Mouse (Mus musculus): ENCODE data around the gene Cfap299.
A peak's percentile ranks its signal among the peaks of the same experiment; 100 is the strongest.
"Not testable (repeated sequence)": the region's sequence is repeated elsewhere in the genome, so short reads cannot be mapped to it uniquely, and the experiment has no call there.

Gene Cfap299

DNA sequence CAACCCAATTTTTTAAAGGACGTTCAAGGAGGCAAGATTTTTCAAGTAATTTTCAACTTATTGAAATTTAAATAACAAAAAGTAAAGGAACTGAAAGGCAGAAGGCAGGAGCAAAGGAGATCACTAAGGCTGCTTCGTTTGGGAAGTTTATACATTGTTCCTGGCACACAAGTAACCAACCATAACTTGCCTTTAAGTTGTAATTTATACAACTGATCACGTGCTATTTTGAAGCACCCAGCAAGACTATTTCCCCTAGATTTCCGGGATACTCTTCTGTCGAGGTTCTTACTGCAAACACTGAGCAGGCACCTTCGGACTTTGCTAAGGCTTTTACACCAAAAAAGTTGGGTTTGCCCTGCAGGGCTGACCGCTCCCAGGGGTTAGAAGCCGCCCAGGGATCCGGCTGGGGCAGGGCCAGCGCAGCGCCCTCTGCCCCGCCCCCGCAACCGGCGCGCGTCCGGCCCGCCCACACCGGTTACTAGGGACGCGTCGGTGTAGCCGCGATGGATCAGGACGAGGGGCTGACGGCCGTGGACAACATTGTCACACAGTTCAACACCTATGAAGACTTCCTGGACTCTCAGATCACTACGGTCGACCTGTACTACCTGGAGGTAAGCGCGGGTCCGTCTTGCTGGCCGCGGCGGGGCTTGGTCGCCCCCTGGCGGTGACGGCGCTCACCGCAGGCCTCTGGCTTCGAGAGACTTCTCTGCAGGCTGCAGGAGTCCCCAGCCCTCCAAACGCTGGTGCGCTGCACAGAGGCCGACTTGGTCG is at the start of gene Cfap299:
TSS of gene Cfap299 (plus strand) at position 457 of the 777 bp plus-strand sequence.
- peak; percentile 87 for DNase-seq (ENCODE audit: low spot score)

- DNase-seq (ENCODE audit: low spot score) = no peak
Measured at GRCm38 (mm10) chr5:98281993-98282392, 47.1 kb upstream of the Cfap299 start.

DNA sequence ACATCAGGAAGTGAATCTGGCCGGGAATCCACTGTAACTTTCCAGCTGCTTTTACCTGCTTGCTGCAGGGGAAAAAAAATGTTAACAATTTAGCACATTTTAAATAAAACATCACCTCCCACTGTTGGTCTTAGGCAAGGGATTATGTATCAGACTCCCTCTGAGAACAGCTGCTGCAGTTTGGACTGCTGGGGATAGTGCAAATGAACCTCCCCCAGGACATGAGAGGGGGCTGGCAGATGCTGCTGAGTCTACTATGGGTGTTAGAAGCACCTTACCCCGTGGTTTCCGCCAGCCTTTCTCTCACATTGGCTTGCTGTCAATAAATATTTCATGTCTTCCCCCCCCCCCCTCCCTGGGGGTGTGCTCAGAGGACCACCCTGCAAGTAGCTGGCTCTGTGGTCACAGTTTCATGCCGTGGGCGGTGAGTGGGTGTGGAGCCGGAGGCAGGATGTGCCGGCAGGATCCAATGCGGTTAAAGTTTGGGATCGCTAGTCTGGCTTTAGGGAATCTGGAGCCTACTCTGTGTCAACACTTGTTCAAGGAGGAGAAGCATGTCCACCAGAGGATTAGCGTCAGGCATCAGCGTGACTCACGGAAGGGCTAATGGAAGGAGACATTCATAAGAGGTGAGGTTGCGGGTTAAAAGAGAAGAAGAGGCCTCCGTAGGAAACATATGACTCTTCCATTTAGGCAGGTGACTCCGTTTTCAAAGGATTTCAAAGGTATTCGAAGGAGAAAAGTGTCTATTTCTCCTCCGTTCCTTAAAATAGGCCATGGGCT is 45.2 kb upstream of the Cfap299 start:
- DNase-seq (ENCODE audit: low spot score) = peak; percentile 37

DNA sequence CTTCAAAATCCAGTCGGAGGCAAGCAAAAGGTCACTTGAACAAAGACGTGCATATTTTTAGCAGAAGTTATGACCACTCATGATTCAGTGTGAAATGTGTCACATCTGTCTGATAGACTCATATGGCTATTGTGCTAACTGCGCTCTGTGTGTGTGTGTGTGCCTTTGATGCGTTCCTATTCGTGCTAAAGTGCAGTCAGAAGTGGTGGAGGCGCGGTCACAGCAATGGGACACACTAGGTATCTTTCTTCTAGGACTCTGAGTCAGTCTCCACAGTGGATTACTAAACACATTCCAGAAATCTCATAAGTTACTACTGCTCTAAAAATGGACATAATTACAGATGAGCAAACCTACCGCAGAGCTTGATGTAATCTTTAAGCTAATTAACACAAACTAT is 38.5 kb upstream of the Cfap299 start:
- DNase-seq (ENCODE audit: low spot score) = no peak

DNA sequence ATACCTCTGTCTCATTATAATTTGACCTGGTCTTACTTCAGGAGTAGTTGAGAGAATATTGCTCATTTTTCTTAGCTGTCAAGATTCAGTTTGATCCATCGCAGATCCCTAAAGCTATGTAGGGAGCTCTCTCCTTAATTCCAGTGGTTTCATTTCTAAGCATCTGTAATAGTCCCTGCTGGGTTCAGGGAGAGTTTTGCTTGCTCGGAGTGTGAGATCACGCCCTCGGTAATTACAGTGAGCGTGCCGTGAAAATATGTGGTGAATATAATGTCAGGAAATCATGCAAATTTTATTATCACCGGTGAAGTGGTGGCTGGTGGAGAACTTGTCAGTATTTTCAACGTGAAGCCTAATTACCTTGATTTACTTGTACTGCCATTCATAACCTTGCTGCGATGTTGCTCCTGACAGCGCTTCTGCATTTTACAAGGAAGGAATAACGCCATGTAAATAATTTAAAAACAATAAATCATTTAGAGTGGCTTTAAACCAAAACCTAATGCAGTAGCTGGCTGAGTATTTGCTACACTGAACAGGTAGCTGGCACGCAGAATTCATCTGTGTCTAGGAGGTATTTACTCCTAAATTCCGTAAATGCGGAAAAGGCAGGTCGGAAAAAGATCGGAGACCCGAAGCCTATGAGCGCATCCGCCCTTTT is 36.6 kb upstream of the Cfap299 start:
- no peak for DNase-seq (ENCODE audit: low spot score)

DNA sequence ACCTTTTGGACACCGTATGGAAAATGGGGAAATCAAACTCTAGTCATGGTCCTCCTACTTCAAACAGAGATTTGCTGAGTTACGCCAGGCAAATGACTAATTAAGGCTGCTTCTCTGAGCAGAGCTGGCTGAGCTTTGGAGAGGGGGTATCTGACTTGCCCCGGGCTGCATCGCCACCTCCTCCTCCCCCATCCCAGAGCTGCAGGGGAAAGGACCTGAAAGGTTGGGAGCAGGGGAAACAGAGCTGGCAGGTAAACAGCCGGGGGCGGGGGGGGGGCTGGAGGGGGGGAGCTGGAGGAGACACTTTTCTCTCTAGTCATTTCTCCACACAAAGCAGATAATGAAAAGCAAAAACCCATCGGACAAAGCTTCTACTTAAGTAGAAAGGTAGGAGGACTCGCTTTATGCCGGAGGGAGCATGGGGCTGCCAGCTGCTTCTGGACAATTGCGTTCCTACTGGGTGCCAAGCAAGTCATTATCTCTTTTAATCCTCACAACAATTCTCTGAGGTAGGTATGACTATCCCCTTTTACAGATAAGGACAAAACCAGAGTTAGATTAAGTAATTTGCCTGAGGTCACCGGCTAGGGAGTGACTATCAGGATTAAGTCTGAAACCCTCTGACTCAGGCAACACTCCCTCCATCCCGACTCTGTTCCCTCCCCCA is 35.9 kb upstream of the Cfap299 start:
- peak; percentile 27 for DNase-seq (ENCODE audit: low spot score)

GRCm38 (mm10) chr5:98300079-98300478 is 29.0 kb upstream of the Cfap299 start:
- DNase-seq (ENCODE audit: low spot score) = no peak

DNA sequence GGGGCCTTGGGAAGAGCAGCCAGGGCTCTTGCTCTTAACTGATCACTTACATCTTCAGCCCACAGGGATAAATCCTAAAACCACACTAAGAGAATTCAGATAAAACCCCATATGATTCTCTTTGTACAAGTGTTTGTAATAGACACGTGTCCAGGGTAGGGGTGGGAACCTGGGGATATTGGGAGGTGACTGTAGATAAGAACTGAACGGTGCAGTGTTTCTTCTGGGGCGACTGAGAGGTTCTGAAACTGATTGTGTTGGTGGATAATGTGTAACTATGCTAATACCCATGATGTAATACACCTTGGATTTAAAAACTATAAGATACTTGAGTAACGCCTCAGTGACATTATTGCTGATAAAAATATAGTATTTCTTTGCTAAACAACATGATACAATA is 23.4 kb upstream of the Cfap299 start:
- DNase-seq (ENCODE audit: low spot score) = no peak

- no peak for DNase-seq (ENCODE audit: low spot score)
Measured at GRCm38 (mm10) chr5:98306528-98306927, 22.6 kb upstream of the Cfap299 start.

DNA sequence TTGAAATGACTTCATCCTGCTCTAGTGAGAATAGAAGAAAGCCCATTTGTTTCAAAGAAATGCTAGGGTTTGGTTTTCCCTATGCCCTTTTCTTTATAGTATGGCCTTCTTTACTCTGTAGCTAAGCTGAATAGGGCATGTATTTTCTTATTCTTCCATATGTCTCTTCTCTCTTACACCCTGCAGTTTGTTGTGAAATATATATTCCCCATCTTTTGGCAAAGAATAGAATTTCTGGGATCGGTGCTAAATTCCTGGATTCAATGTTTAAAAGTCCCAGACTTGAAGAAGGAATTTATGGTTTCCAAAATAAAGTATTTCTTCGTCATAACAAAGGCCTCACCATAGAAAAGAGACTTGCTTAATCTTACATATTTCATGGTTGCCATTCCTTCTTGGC is 2.5 kb upstream of the Cfap299 start:
- DNase-seq (ENCODE audit: low spot score) = no peak

- DNase-seq (ENCODE audit: low spot score) = not testable (repeated sequence)
Measured at GRCm38 (mm10) chr5:98343751-98344150, 14.6 kb downstream of the Cfap299 start.

- DNase-seq (ENCODE audit: low spot score) = peak; percentile 53
Measured at GRCm38 (mm10) chr5:98344581-98344980, 15.5 kb downstream of the Cfap299 start.

DNA sequence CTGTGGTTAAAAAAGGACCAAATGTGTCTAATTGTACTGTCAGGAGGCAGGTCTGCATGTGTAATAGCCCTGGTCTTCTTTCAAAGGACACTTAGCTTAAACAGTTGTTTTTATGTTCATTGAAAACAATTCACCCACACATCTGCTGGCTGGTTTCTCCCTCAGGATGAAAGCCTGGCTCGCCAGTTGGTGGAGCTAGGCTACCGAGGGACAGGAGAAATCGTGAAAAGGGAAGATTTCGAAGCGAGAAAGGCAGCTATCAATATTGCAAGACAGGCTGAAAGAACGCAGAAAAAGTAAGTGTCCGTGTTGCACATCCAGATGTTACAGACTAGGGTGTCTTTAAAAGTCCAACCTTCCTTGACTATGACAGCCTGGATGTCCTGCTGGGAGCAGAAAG is 17.0 kb downstream of the Cfap299 start:
- DNase-seq (ENCODE audit: low spot score) = no peak

- DNase-seq (ENCODE audit: low spot score) = peak; percentile 90
Measured at GRCm38 (mm10) chr5:98348605-98349004, 19.5 kb downstream of the Cfap299 start.

- DNase-seq (ENCODE audit: low spot score) = no peak
Measured at GRCm38 (mm10) chr5:98359912-98360311, 30.8 kb downstream of the Cfap299 start.

DNA sequence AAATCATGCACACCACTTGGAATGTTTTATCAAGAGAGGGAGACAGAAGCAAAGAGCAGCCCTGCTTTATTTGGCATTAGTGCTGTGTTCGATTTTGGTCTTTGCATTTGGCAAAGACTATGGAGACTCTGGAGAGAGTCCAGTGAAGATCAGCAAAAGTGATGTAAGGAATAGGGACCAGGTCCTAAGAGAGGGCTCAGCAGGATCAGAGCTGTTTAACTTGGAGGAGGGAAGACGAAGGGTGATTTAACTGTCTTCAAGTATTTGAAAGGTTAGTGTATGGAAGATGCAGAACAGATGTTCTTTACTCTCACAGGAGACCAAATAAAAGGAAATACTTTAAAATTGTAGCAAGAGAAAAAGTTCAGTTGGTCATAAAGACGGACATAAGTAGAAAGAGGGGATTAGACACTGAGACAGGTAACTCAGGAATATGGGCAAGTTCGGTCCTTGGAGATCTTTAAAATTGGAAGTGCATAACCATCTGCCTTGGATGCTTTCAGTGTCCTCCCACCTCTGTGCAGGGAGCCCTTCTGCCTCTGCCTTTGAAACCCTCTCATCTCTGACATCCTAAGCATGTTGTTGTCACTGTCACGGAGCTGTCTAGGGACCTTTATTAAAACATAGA is 31.8 kb downstream of the Cfap299 start:
- no peak for DNase-seq (ENCODE audit: low spot score)

- peak; percentile 31 for DNase-seq (ENCODE audit: low spot score)
Measured at GRCm38 (mm10) chr5:98363428-98363827, 34.3 kb downstream of the Cfap299 start.

- DNase-seq (ENCODE audit: low spot score) = no peak
Measured at GRCm38 (mm10) chr5:98365340-98365739, 36.2 kb downstream of the Cfap299 start.

DNA sequence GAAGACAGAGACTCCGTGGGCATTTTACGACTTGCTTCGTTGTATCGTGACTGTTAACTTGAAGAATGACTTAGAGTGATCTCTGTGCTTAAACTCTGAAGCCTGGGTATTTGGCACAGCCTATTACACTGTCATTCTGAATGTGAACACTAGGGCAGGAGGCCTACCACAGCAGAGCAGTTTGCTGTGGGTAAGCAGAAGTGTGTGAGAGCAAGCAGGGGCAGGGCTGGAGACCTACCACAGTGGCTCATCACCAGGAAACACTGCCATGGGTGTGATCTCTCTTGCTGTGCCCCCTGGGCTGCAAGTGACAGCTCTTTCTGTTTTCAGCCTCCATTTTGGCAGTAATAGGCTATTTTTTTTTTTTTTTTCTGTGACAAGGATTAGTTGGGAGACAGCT is 39.7 kb downstream of the Cfap299 start:
- no peak for DNase-seq (ENCODE audit: low spot score)

DNA sequence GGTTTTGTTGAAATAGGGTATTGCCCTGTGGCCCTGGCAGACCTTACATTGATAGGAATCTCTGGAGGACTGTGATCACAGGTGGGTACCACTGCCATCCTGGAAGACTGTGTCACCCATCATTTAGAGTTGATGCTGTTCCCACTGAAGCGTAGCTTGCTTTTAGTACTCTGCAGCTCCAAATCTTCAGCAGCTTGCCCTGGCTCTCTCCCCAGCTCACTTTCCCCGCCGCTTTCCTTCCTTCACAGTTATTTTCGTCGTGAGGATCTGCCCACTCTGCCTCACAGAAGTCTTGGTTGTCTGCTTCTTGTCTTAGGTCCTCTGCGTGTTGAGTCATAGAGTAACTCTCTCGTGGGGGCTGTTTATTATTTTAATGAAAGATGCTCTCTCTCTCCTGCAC is 40.3 kb downstream of the Cfap299 start:
- DNase-seq (ENCODE audit: low spot score) = no peak

DNA sequence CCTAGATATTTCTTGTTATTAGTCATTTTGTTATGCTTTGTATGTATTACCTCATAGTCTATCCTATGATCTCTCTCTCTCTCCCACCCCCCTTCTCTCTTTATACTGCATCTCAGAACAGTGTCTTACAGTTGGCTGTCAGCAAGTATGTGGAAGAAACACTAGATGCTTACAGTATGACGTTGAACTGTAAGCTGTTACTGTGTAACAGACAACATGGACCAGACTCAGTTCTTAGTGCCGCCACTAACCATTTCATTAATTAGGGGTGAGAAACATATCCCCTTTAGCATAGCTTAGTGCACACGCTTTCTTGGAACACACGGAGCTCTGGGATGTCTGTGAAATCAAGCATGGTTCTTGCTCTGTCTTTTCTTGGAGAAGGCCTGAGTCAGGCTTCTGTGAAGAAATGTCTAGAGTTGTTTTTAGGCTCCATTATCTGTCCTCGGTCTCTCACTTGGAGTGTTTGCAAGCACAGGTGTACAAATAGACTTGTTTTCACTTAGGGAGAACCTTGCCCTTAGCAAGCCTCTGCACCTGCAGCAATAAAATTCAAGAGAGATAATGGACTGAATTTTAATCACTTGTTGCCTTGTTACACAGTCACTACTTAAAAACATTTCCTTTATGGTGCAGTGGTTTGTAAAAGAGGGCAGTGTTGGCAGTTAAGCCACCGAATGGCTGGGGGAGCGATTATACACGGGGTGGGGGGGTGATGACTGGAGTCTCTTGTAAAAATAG is 47.1 kb downstream of the Cfap299 start:
- no peak for DNase-seq (ENCODE audit: low spot score)

Measured in retina, embryonic 14.5 days (tissue).